Mouse (Mus musculus) erythroblast, embryonic 14.5 days (primary cell): Measurements from ENCODE around the gene Tbx5.

ENCODE experiments used
- GATA1 ChIP-seq: IDR thresholded peaks from 2 replicates; pipeline ENCODE4 v1.6.1; 2012; ENCODE audit warnings: low read length, inconsistent platforms, mixed read lengths
- TAL1 ChIP-seq: IDR thresholded peaks from 3 replicates; pipeline ENCODE4 v1.6.1; 2012; ENCODE audit warnings: low read length, inconsistent platforms, mixed read lengths

DNA sequence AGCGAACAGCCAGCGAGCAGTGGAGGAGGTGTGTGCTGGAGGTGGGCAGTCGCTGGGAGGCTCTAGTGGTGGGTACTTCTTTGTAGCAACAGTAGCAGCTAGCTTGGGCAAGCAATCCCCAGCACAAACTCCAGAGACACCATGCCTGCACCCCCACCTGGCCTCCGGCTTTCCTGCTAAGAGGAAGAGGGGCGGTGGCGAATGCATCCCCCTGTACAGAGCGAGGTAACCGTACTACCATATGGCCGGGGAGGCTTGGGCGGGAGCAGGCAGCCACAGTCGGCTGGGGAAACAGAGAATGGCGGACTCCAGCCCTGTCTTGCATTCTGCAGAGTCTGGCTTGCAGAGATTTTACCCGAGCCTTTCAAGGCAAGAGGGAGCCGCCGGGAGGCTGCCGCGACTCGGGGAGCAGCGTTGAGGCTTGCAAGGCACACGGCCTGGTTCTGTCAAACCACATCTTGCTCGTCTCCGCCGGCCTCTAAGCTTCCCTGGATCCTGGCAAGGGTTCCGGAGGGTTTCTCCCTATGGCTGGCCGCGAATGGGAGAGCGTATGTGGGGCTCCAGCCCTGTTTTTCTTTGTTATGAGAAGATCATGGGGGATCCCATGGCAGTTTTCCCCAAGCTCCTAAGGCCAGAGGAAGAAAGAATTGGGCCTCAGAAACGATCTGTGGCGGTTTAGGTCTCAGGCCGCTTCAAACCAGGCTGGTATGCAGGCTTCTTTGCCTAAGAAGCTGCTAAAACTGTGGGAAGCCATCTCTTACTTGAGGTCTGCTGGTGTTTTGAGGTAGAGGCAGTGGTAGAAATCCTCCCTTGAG, 2.8 kb downstream of the Tbx5 start:
- TF ChIP-seq GATA1 (no peak), TAL1 (no peak)
